Mouse (Mus musculus) kidney, embryonic 16.5 days (tissue): Measurements from ENCODE around the gene Sarnp. TPM values are rescaled to one million over a fixed set of nuclear protein-coding genes. Genes with fewer than 3 reads are reported as not detected.

Experiments used
- polyA plus RNA-seq: library from polyadenylated mRNA; unstranded; fragments of >200 nt; fragmentation: Nextera tagmentation; extraction: Ambion mirVana; gene quantifications from 2 replicates; pipeline ENCODE4 v1.2.1, GENCODE M21; 2015

Sarnp gene
- polyA plus RNA-seq, 1 experiment from 2014 or later: 198 TPM

Other genes with a start within 250 kb of the Sarnp start
- 11.5 and 12.8 TPM in 2 replicates for gene Erbb3, start 227.7 kb upstream of the Sarnp start, polyA plus RNA-seq
- 628 and 640 TPM in 2 replicates for gene Rps26, start 190.6 kb upstream of the Sarnp start, polyA plus RNA-seq
- 1.4 and 2.0 TPM in 2 replicates for gene Ikzf4, start 171.3 kb upstream of the Sarnp start, polyA plus RNA-seq
- gene Suox, start 143.3 kb upstream of the Sarnp start, polyA plus RNA-seq: 15.9 and 16.3 TPM in 2 replicates
- 84.4 and 86.0 TPM in 2 replicates for gene Rab5b, start 121.1 kb upstream of the Sarnp start, polyA plus RNA-seq
- gene Pmel, start 113.1 kb upstream of the Sarnp start, polyA plus RNA-seq: 1.5 and 1.7 TPM in 2 replicates
- gene Cdk2, start 112.3 kb upstream of the Sarnp start, polyA plus RNA-seq: 100 and 105 TPM in 2 replicates
- gene Dgka, start 72.5 kb upstream of the Sarnp start, polyA plus RNA-seq: 6.8 and 7.8 TPM in 2 replicates
- 40.0 and 40.3 TPM in 2 replicates for gene Pym1, start 69.4 kb upstream of the Sarnp start, polyA plus RNA-seq
- gene Mmp19, start 26.4 kb upstream of the Sarnp start, polyA plus RNA-seq: 0.89 and 0.98 TPM in 2 replicates
- gene Dnajc14, start 13.3 kb upstream of the Sarnp start, polyA plus RNA-seq: 63.2 and 64.9 TPM in 2 replicates
- gene Tmem198b, start 13.0 kb upstream of the Sarnp start, polyA plus RNA-seq: 19.3 and 22.9 TPM in 2 replicates
- gene Ormdl2, start 4.3 kb downstream of the Sarnp start, polyA plus RNA-seq: 94.4 and 100 TPM in 2 replicates
- 6.8 and 7.8 TPM in 2 replicates for gene Gdf11, start 74.4 kb downstream of the Sarnp start, polyA plus RNA-seq
- 775 and 850 TPM in 2 replicates for gene Cd63, start 83.7 kb downstream of the Sarnp start, polyA plus RNA-seq
- 17.7 and 20.5 TPM in 2 replicates for gene Rdh5, start 105.6 kb downstream of the Sarnp start, polyA plus RNA-seq
- gene Bloc1s1, start 106.7 kb downstream of the Sarnp start, polyA plus RNA-seq: 227 and 234 TPM in 2 replicates
- gene Itga7, start 116.5 kb downstream of the Sarnp start, polyA plus RNA-seq: 3.9 and 4.0 TPM in 2 replicates
- gene Mettl7b, start 143.7 kb downstream of the Sarnp start, polyA plus RNA-seq: 12.0 and 17.1 TPM in 2 replicates
- gene Olfr9, start 172.1 kb downstream of the Sarnp start, polyA plus RNA-seq: not detected in 2 replicates
- not detected in 2 replicates for gene Olfr763, start 193.5 kb downstream of the Sarnp start, polyA plus RNA-seq
- gene Olfr764-ps1, start 222.6 kb downstream of the Sarnp start, polyA plus RNA-seq: not detected in 2 replicates
- not detected in 2 replicates for gene Olfr765, start 232.7 kb downstream of the Sarnp start, polyA plus RNA-seq